Mouse (Mus musculus) gastrocnemius, postnatal 25 days (tissue): ENCODE data around the gene Rragd. TPM values are rescaled to one million over a fixed set of nuclear protein-coding genes. Genes with fewer than 3 reads are reported as not detected.
"Not testable (repeated sequence)": the region's sequence is repeated elsewhere in the genome, so short reads cannot be mapped to it uniquely, and the experiment has no call there.

Experiments
- DNase-seq: peaks from one replicate; pipeline ENCODE4 v3.0.0; 2022
- long read RNA-seq, 2 experiments: library from polyadenylated mRNA; stranded (forward); transcript quantifications; one replicate each; pipeline ENCODE4 v2.0.0; 2021
- total RNA-seq, 2 experiments: library from RNA; stranded (reverse); gene quantifications; 1 replicate in 1 of 2; 2 replicates in 1 of 2; pipeline ENCODE4 v1.2.3; 2021

Rragd gene
- 100 to 1,000 TPM; 126 to 165 TPM for total RNA-seq
- long read RNA-seq, experiment 1, full-length matches to known transcripts: 29 of 61 reads
- long read RNA-seq, experiment 1, partial matches to known transcripts: 1 of 61 reads
- long read RNA-seq, experiment 1, other reads (novel, unspliced or antisense): 31 of 61 reads
- long read RNA-seq, experiment 2, full-length matches to known transcripts: 25 of 53 reads
- long read RNA-seq, experiment 2, partial matches to known transcripts: 1 of 53 reads
- long read RNA-seq, experiment 2, other reads (novel, unspliced or antisense): 27 of 53 reads

- DNase-seq: peak; percentile 16
Measured at GRCm38 (mm10) chr4:32982716-32983175, at the start of gene Rragd. Rragd (plus strand) TSS chr4:32983037.

- DNase-seq: no peak
Measured at GRCm38 (mm10) chr4:32936762-32937341, 46.0 kb upstream of the Rragd start.

GRCm38 (mm10) chr4:32939521-32939920 is 43.3 kb upstream of the Rragd start:
- no peak for DNase-seq

GRCm38 (mm10) chr4:32939964-32940363 is 42.9 kb upstream of the Rragd start:
- no peak for DNase-seq

GRCm38 (mm10) chr4:32940984-32941383 is 41.9 kb upstream of the Rragd start:
- DNase-seq: no peak

GRCm38 (mm10) chr4:32947631-32948030 is 35.2 kb upstream of the Rragd start:
- peak; percentile 11 for DNase-seq

- no peak for DNase-seq
Measured at GRCm38 (mm10) chr4:32948696-32949095, 34.1 kb upstream of the Rragd start.

- peak; percentile 63 for DNase-seq
Measured at GRCm38 (mm10) chr4:32950356-32951034, 32.3 kb upstream of the Rragd start, which contains the start of gene Ankrd6. Ankrd6 (minus strand) TSS chr4:32950841.

- no peak for DNase-seq
Measured at GRCm38 (mm10) chr4:32951035-32951940, 31.5 kb upstream of the Rragd start.

- DNase-seq: no peak
Measured at GRCm38 (mm10) chr4:32952681-32953080, 30.2 kb upstream of the Rragd start.

GRCm38 (mm10) chr4:32956423-32956822 is 26.4 kb upstream of the Rragd start:
- DNase-seq: no peak

GRCm38 (mm10) chr4:32961394-32961793 is 21.4 kb upstream of the Rragd start:
- DNase-seq: no peak

GRCm38 (mm10) chr4:32964619-32965018 is 18.2 kb upstream of the Rragd start:
- not testable (repeated sequence) for DNase-seq

- no peak for DNase-seq
Measured at GRCm38 (mm10) chr4:32977331-32977730, 5.5 kb upstream of the Rragd start.

GRCm38 (mm10) chr4:32980061-32980460 is 2.8 kb upstream of the Rragd start:
- no peak for DNase-seq

GRCm38 (mm10) chr4:32981617-32982016 is 1.2 kb upstream of the Rragd start:
- DNase-seq: no peak

- no peak for DNase-seq
Measured at GRCm38 (mm10) chr4:32982041-32982715, 659 bp upstream of the Rragd start.

- peak; percentile 69 for DNase-seq
Measured at GRCm38 (mm10) chr4:32983176-32984155, 629 bp downstream of the Rragd start.

GRCm38 (mm10) chr4:32984242-32984641 is 1.4 kb downstream of the Rragd start:
- no peak for DNase-seq
